Mouse (Mus musculus) CH12F3 (cell line): ENCODE measurements around the gene Axin2.

ENCODE experiments used
- in situ Hi-C: fragments of 300-500 bp; cut with MboI; formaldehyde crosslinking; loops from 2 replicates; pipeline ENCODE4 v1.14.3; 2020; ENCODE audit warnings: low sequenced_read_pairs

Gene Axin2

GRCm38 (mm10) chr11:108965740-108966139 lies 45.6 kb downstream of the Axin2 start:
- in situ Hi-C loops = no loop called here

- in situ Hi-C loops = no loop called here
These were observed 53.3 kb downstream of the Axin2 start for GRCm38 (mm10) chr11:108973459-108973858.

GRCm38 (mm10) chr11:108973866-108974265 lies 53.7 kb downstream of the Axin2 start:
- in situ Hi-C loops = no loop called here

GRCm38 (mm10) chr11:108975583-108975982 lies 55.4 kb downstream of the Axin2 start:
- in situ Hi-C loops = no loop called here

- in situ Hi-C loops = no loop called here
These were observed 60.4 kb downstream of the Axin2 start for GRCm38 (mm10) chr11:108980530-108980929.

GRCm38 (mm10) chr11:108981012-108981411 lies 60.9 kb downstream of the Axin2 start:
- in situ Hi-C loops = no loop called here

- in situ Hi-C loops = no loop called here
These were observed 63.4 kb downstream of the Axin2 start for GRCm38 (mm10) chr11:108983409-108984064.

GRCm38 (mm10) chr11:108984711-108985419 lies 64.7 kb downstream of the Axin2 start:
- in situ Hi-C loops = no loop called here

GRCm38 (mm10) chr11:108985836-108986235 lies 65.7 kb downstream of the Axin2 start:
- in situ Hi-C loops = no loop called here

- in situ Hi-C loops = no loop called here
These were observed 67.1 kb downstream of the Axin2 start for GRCm38 (mm10) chr11:108987226-108987625.

- in situ Hi-C loops = no loop called here
These were observed 67.6 kb downstream of the Axin2 start for GRCm38 (mm10) chr11:108987705-108988104.

GRCm38 (mm10) chr11:108988258-108988657 lies 68.1 kb downstream of the Axin2 start:
- in situ Hi-C loops = no loop called here

GRCm38 (mm10) chr11:108989940-108990339 lies 69.8 kb downstream of the Axin2 start:
- in situ Hi-C loops = no loop called here

- in situ Hi-C loops = no loop called here
These were observed 73.3 kb downstream of the Axin2 start for GRCm38 (mm10) chr11:108993414-108993813.

- in situ Hi-C loops = no loop called here
These were observed 75.2 kb downstream of the Axin2 start for GRCm38 (mm10) chr11:108995196-108995989.

- in situ Hi-C loops = no loop called here
These were observed 75.9 kb downstream of the Axin2 start for GRCm38 (mm10) chr11:108995990-108996533.

- in situ Hi-C loops = no loop called here
These were observed 77.7 kb downstream of the Axin2 start for GRCm38 (mm10) chr11:108997816-108998215.
